Mouse (Mus musculus) lung, embryonic 15.5 days (tissue): ENCODE measurements around the gene Ccdc77. TPM values are rescaled to one million over a fixed set of nuclear protein-coding genes. Genes with fewer than 3 reads are reported as not detected.

Experiments
- ATAC-seq: fragments of 200-750 bp; cut with Nextera tagmentation; 2 replicates; pipeline ENCODE4 v1.8.0; 2017; ENCODE audit warnings: moderate number of reproducible peaks, borderline replicate concordance; ENCODE audit not compliant: low FRiP score, low TSS enrichment; ENCODE audit errors: extremely low read depth
- H3K27ac ChIP-seq: fragments of 300-500 bp; sonication (generic); 2 replicates; pipeline ENCODE4 v1.5.1; 2015; ENCODE audit warnings: moderate library complexity, mild to moderate bottlenecking, inconsistent platforms
- H3K27me3 ChIP-seq: fragments of 300-500 bp; sonication (generic); 2 replicates; pipeline ENCODE4 v1.6.1; 2015; ENCODE audit warnings: inconsistent platforms
- H3K36me3 ChIP-seq: fragments of 300-500 bp; sonication (generic); 2 replicates; pipeline ENCODE4 v1.6.1; 2015; ENCODE audit warnings: inconsistent platforms
- H3K4me1 ChIP-seq: fragments of 300-500 bp; sonication (generic); 2 replicates; pipeline ENCODE4 v1.6.1; 2015; ENCODE audit warnings: inconsistent platforms
- H3K4me2 ChIP-seq: fragments of 300-500 bp; sonication (generic); 2 replicates; pipeline ENCODE4 v1.6.1; 2015; ENCODE audit warnings: inconsistent platforms, mild to moderate bottlenecking, moderate library complexity
- H3K4me3 ChIP-seq: fragments of 300-500 bp; sonication (generic); 2 replicates; pipeline ENCODE4 v1.5.1; 2015; ENCODE audit warnings: mild to moderate bottlenecking, inconsistent platforms
- H3K9ac ChIP-seq: fragments of 300-500 bp; sonication (generic); 2 replicates; pipeline ENCODE4 v1.6.1; 2015; ENCODE audit warnings: inconsistent platforms
- H3K9me3 ChIP-seq: fragments of 300-500 bp; sonication (generic); 2 replicates; pipeline ENCODE4 v1.6.1; 2016; ENCODE audit warnings: inconsistent platforms
- WGBS: fragments of 180-500 bp; shearing (Covaris S2); methylation state at CpG from one replicate; pipeline ENCODE4 v1.1.7; 2015; 5-methylcytosine and 5-hydroxymethylcytosine counted together
- polyA plus RNA-seq: library from polyadenylated mRNA; unstranded; fragments of >200 nt; fragmentation: Nextera tagmentation; extraction: Ambion mirVana; gene quantifications from 2 replicates; pipeline ENCODE4 v1.2.1, GENCODE M21; 2015

The Ccdc77 gene
- 25.4 and 26.6 TPM in 2 replicates for polyA plus RNA-seq

DNA sequence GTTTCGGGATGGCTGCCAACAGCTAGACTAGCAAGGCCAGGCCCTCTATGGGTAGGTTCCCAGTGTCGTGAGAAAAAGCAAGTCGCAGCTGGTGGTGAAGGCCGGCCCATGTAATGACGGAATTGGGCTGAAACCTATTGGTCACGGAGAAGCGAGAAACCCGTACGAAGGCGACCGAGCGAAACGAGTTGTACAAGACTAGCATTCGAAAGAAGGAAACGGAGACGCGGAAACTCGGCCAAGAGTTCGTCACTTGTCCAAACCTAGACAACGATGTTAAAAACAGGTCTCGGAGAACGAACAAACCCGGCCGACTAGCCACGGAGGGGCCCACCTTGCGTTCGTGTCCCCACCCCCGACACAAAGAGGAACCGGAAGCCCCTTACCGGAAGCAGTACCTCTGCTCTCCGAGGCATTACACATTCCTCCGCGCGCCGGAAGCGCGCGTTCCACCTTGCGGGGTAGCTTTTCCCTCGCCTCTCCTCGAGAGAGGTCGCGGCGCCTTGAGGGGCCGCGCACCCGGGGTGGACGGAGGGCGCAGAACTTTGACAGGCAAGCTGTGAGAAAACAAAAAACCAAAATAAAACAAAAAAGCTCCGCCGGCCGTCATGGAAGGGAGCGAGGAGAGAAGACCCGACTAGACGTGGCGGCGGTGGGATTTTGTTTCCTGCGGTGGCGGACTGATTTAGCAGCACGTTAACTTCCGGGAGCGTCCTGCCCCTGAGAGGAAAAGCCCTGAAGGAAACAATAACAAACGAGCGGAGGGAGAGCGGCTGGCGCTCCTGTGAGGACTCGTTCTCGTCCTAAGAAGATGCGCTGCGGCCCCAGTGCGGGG lies at the start of gene Ccdc77, which contains the start of gene Kdm5a:
Gene Ccdc77 (minus strand): TSS at position 687 of the 835 bp plus-strand sequence.
Gene Kdm5a (plus strand): TSS at position 437 of the 835 bp plus-strand sequence.
- ATAC-seq: peak; percentile 96
- peak within 1 kb of the TSS; percentile 96 for H3K27ac ChIP-seq

DNA sequence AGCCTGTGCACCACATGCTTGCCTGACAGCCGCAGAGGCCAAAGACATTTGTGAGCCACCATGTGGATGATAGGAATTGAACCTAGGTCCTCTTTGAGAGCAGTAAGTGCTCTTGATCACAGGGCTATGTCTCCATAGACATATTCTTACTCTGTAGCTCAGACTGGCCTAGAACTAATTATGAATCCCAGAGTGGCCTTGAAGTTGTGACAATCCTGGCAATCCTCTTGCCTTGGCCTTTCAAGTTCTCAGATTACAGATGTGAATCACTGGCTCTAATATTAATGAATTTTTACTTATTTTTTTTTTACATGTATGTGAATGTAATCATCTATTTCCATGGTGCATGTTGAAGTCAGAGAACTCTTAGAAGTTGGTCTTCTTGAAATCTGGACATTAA lies 39.8 kb upstream of the Ccdc77 start:
- H3K9me3 ChIP-seq: no peaks in the 10 kb centered on the region
- no peak overlapping the region for H3K4me3 ChIP-seq
- H3K4me1 ChIP-seq: no peaks in the 10 kb centered on the region
- 96% methylated on average over 1 of the region's 1 CpGs for WGBS
- no peak overlapping the region for H3K9ac ChIP-seq
- no peak for ATAC-seq
- no peaks in the 10 kb centered on the region for H3K27me3 ChIP-seq
- no peak overlapping the region for H3K4me2 ChIP-seq
- H3K27ac ChIP-seq: no peak overlapping the region
- peaks cover 76% of the 10 kb centered on the region for H3K36me3 ChIP-seq

More for the DNA sequence above, at the start of gene Ccdc77, which contains the start of gene Kdm5a:
- Histone ChIP-seq H3K27me3 (no peaks in the 10 kb centered on the region), H3K9me3 (no peaks in the 10 kb centered on the region), H3K4me3 (peak within 1 kb of the TSS; percentile 100), H3K4me2 (peak within 1 kb of the TSS; percentile 66), H3K9ac (peak within 1 kb of the TSS; percentile 89), H3K36me3 (peaks cover 17% of the 10 kb centered on the region), H3K4me1 (peaks cover 16% of the 10 kb centered on the region)
- under 1% methylated on average over 71 of the region's 71 CpGs for WGBS

DNA sequence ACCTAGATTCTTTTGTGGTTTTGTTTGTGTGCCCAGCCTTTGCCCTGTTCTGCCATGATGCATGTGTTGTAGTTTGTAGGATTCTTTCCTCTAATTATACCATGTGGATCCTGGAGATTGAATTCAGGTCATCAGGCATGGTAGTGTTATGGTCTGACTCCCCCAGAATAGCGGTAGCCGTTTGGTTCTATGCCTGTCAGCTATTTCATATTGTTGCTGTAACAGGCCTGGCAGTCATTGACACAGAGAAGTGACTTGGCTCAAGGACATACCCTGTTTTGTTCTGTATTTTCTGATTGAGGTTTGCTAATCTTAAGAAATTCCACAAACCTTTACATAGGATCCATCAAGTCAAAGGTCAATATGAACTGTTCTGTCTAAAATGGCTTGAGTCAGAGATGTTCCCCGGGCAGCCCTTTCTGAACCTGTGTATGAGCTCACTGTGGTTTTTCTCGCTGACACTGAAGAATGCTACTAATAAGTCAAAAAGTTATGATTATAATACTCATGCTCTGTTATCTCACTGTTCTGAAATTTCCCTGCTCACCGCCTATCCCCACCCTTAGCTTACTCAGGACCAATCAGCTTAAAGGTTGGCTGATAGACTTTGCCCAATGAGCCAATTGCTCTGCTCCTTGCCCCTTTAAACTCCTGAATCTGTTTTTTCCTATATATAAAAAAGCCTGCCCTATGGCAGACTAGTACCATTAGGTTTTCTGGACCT lies 31.6 kb upstream of the Ccdc77 start:
- 90% methylated on average over 5 of the region's 5 CpGs for WGBS
- H3K27ac ChIP-seq: no peak overlapping the region
- no peak overlapping the region for H3K9ac ChIP-seq
- no peak overlapping the region for H3K4me3 ChIP-seq
- no peaks in the 10 kb centered on the region for H3K4me1 ChIP-seq
- ATAC-seq: no peak
- no peaks in the 10 kb centered on the region for H3K27me3 ChIP-seq
- H3K36me3 ChIP-seq: peaks cover 70% of the 10 kb centered on the region
- no peak overlapping the region for H3K4me2 ChIP-seq
- no peaks in the 10 kb centered on the region for H3K9me3 ChIP-seq

DNA sequence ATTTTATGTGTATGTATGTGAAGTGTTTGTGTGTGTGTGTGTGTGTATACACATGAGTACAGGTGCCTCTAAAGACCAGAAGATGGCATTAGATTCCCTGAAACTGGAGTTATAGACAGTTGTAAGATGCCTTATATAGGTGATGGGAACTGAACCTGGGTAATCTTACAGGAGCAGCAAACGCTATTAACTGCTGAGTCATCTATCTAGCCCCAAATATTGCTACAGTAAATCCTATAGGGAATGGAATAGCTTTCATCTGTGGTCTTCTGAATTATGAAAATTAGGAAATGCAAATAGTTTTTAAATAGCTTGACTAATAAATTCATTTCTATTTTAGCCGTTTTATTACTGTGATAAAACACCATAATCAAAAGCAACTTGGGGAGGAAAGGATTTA lies 28.6 kb upstream of the Ccdc77 start:
- no peak for ATAC-seq
- peaks cover 61% of the 10 kb centered on the region for H3K36me3 ChIP-seq

DNA sequence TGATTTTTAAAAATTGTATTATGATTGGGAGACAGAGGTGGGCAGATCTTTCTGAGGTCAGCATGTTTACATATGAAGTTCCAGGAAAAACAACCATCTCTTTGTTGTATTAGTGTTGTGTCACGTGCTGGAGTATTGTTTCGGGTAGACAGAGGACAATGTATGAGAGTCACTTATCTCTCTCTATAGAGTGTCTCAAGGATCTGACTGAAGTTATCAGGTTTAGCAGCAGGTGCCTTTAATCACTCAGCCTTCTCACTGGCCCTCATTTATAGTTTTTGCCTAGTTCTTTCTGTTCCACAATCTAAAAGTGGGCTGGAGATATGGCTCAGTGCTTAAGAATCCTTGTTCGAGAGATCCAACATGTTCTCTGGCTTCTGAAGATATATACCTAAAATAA lies 25.9 kb upstream of the Ccdc77 start:
- H3K4me1 ChIP-seq: no peaks in the 10 kb centered on the region
- H3K9ac ChIP-seq: no peak overlapping the region
- H3K9me3 ChIP-seq: no peaks in the 10 kb centered on the region
- H3K27ac ChIP-seq: no peak overlapping the region
- peaks cover 54% of the 10 kb centered on the region for H3K36me3 ChIP-seq
- H3K4me2 ChIP-seq: no peak overlapping the region
- no peak for ATAC-seq
- H3K27me3 ChIP-seq: no peaks in the 10 kb centered on the region
- H3K4me3 ChIP-seq: no peak overlapping the region
- 85% methylated on average over 3 of the region's 3 CpGs for WGBS

More for the DNA sequence above, 28.6 kb upstream of the Ccdc77 start:
- Histone ChIP-seq H3K27me3 (no peaks in the 10 kb centered on the region), H3K9me3 (no peaks in the 10 kb centered on the region), H3K4me1 (no peaks in the 10 kb centered on the region), H3K4me2 (no peak overlapping the region), H3K27ac (no peak overlapping the region), H3K4me3 (no peak overlapping the region), H3K9ac (no peak overlapping the region)
- 91% methylated on average over 2 of the region's 2 CpGs for WGBS

DNA sequence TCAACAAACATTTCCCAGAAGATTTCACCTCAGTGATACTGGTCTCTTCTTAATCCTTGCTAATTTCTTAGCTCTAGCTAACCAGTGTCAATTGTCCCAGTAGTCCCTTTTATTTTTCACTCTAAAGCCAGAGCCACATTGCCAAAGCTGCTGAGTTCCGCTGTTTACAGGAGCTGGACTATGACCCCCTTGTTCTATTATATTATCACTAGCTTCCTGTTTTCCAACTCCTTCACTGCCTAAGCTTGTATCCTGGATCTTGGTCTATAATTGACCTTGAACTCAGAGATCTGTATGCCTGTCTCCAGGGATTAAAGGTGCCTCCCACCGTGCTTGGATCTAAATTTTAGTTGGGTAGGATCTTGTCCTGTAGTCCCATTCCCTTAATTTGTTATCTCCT lies 12.6 kb upstream of the Ccdc77 start:
- Histone ChIP-seq H3K36me3 (peaks cover 73% of the 10 kb centered on the region), H3K9ac (no peak overlapping the region), H3K27me3 (no peaks in the 10 kb centered on the region), H3K4me2 (no peak overlapping the region), H3K9me3 (no peaks in the 10 kb centered on the region), H3K4me3 (no peak overlapping the region), H3K27ac (no peak overlapping the region), H3K4me1 (no peaks in the 10 kb centered on the region)
- ATAC-seq: no peak
- WGBS: 85% methylated on average over 2 of the region's 2 CpGs

DNA sequence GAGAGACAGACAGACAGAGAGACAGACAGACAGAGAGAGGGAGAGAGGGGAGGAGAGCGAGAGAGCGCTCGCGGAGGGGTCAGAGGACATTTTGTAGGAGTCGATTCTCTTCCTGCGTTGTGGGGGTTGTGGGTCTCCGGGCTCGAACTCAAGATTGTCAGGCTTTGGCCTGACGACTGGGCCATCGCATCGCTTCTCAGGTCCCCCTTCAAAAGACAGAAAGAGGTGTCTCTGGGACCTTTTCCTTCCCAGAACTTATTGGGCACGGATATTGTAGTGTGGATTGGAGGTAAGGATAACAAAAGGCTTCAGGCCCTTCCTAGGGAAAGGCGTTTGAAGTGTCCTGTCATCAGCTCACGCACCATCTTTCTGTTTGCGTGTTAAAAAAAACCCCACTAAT lies 877 bp upstream of the Ccdc77 start:
- Histone ChIP-seq H3K27me3 (no peaks in the 10 kb centered on the region), H3K4me3 (peak overlapping the region; percentile 100), H3K9me3 (no peaks in the 10 kb centered on the region), H3K9ac (peak overlapping the region; percentile 89), H3K27ac (no peak overlapping the region), H3K4me2 (peak overlapping the region; percentile 66), H3K36me3 (peaks cover 29% of the 10 kb centered on the region), H3K4me1 (peaks cover 16% of the 10 kb centered on the region)
- ATAC-seq: no peak
- 2% methylated on average over 15 of the region's 15 CpGs for WGBS

DNA sequence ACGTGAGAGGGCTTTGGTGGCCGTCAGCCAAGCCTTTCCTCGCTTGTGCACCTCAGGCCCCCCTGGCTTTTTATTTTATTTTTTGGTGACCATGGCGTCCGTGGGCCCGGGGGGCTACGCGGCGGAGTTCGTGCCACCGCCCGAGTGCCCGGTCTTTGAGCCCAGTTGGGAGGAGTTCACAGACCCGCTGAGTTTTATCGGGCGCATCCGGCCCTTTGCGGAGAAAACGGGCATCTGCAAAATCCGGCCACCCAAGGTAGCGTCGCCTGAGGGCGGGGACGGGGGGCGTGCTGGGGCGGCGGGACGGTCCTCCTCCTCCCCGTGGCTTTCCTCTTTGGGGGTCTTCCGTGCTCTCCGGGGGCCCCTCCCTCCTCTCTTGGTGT lies 340 bp upstream of the Ccdc77 start:
- H3K9me3 ChIP-seq: no peaks in the 10 kb centered on the region
- H3K27ac ChIP-seq: peak overlapping the region; percentile 96
- H3K4me1 ChIP-seq: peaks cover 16% of the 10 kb centered on the region
- under 1% methylated on average over 31 of the region's 31 CpGs for WGBS
- H3K4me2 ChIP-seq: peak overlapping the region; percentile 66
- H3K27me3 ChIP-seq: no peaks in the 10 kb centered on the region
- peaks cover 23% of the 10 kb centered on the region for H3K36me3 ChIP-seq
- H3K4me3 ChIP-seq: peak overlapping the region; percentile 100
- H3K9ac ChIP-seq: peak overlapping the region; percentile 89
- peak; percentile 26 for ATAC-seq

DNA sequence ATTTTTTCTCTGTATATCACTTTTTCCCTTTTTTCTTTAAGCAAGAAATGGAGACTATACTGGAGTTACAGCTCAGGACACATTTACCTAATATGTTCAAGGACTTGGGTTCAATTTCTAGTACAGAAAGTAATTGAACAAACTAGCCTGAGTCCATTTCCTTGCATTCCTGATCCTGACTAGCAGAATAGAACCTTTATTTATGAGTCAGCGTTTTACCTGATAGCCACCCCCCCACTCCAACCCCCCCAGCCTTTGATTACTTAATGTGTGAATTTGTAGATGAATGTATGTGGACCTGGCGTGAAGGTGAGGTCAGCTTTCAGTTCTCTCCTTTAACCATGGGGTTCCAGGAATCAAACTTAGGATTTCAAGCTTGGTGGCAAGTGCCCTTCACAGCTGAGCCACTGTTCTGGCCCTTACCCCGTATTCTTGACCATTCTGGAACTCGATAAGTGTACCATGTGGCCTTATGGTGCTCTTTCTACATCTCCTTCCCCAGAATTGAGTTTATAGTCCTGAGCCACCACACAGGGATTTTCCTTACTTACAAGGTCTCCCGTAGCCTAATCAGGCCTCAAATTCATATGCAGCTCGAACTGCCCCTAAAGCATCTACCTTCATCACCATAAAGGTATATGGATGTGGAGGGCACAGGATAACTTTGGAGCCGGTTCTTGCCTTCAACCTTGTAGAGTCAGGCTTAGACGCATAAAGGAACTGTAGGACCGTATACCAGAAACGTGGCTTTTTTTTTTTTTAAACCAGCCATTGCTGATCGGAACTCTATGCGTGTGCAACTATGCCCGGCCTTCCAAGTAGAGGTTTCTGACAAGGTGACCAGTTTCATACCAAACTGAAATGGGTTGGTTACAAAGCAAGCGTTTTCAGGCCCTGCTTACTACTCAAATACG lies 1.1 kb downstream of the Ccdc77 start:
- H3K4me2 ChIP-seq: peak overlapping the region; percentile 66
- peak overlapping the region; percentile 96 for H3K27ac ChIP-seq
- H3K36me3 ChIP-seq: peaks cover 8% of the 10 kb centered on the region
- 22% methylated on average over 15 of the region's 15 CpGs for WGBS
- peak overlapping the region; percentile 100 for H3K4me3 ChIP-seq
- peak overlapping the region; percentile 89 for H3K9ac ChIP-seq
- ATAC-seq: peak; percentile 7; the same call in 1 of the 2 replicates
- no peaks in the 10 kb centered on the region for H3K27me3 ChIP-seq
- H3K4me1 ChIP-seq: peaks cover 16% of the 10 kb centered on the region
- no peaks in the 10 kb centered on the region for H3K9me3 ChIP-seq

DNA sequence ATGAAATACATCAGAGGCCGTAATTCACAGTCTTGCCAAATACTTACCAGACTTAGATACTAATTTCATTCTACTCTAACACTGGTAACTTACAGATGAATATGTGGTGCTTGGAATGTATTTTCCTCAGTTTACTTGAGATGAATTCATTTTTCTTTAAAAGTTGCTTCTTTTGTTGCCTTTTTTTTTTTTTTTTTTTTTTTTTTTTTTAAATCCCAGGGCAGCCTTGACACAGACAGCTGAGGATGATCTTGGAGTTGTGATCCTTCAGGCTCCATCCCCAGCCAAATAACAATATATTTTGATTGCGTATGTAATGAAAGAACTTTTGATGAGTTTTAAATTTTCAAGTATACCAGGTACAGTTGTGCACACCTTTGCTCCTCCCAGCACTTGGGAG lies 2.0 kb downstream of the Ccdc77 start:
- Histone ChIP-seq H3K4me3 (no peak overlapping the region), H3K4me2 (no peak overlapping the region), H3K4me1 (peaks cover 16% of the 10 kb centered on the region), H3K36me3 (peaks cover under 1% of the 10 kb centered on the region; the same call in 1 of the 2 replicates), H3K27me3 (no peaks in the 10 kb centered on the region), H3K9me3 (no peaks in the 10 kb centered on the region), H3K27ac (no peak overlapping the region), H3K9ac (no peak overlapping the region)
- 94% methylated on average over 2 of the region's 2 CpGs for WGBS
- ATAC-seq: no peak
